Mouse (Mus musculus): ENCODE data around the gene Med26.

Med26 gene

GRCm38 (mm10) chr8:72547802-72548643 is at the start of gene Med26:
Gene Med26, minus strand, starts transcription at chr8:72548270.
- peak; percentile 99 for DNase-seq (ENCODE audit: low spot score in 2 of 2)

GRCm38 (mm10) chr8:72590198-72590597 is 42.1 kb upstream of the Med26 start:
- DNase-seq (ENCODE audit: low spot score in 2 of 2): peak; percentile 17 to 32

GRCm38 (mm10) chr8:72589286-72589685 is 41.2 kb upstream of the Med26 start:
- DNase-seq (ENCODE audit: low spot score in 2 of 2): no peak

GRCm38 (mm10) chr8:72588865-72589264 is 40.8 kb upstream of the Med26 start:
- DNase-seq (ENCODE audit: low spot score in 2 of 2): no peak

- DNase-seq (ENCODE audit: low spot score in 2 of 2): no peak
Measured at GRCm38 (mm10) chr8:72587806-72588205, 39.7 kb upstream of the Med26 start.

GRCm38 (mm10) chr8:72584390-72584789 is 36.3 kb upstream of the Med26 start:
- DNase-seq (ENCODE audit: low spot score in 2 of 2): no peak

- peak; percentile 59 to 67 for DNase-seq (ENCODE audit: low spot score in 2 of 2)
Measured at GRCm38 (mm10) chr8:72583056-72583771, 35.1 kb upstream of the Med26 start.

- no peak for DNase-seq (ENCODE audit: low spot score in 2 of 2)
Measured at GRCm38 (mm10) chr8:72579374-72579773, 31.3 kb upstream of the Med26 start.

- DNase-seq (ENCODE audit: low spot score in 2 of 2): no peak
Measured at GRCm38 (mm10) chr8:72577941-72578340, 29.9 kb upstream of the Med26 start.

GRCm38 (mm10) chr8:72577266-72577665 is 29.2 kb upstream of the Med26 start:
- no peak for DNase-seq (ENCODE audit: low spot score in 2 of 2)

- DNase-seq (ENCODE audit: low spot score in 2 of 2): no peak
Measured at GRCm38 (mm10) chr8:72575915-72576314, 27.8 kb upstream of the Med26 start.

- DNase-seq (ENCODE audit: low spot score in 2 of 2): no peak
Measured at GRCm38 (mm10) chr8:72573450-72573849, 25.4 kb upstream of the Med26 start.

GRCm38 (mm10) chr8:72572507-72572906 is 24.4 kb upstream of the Med26 start:
- no peak for DNase-seq (ENCODE audit: low spot score in 2 of 2)

- peak; percentile 50 to 56 for DNase-seq (ENCODE audit: low spot score in 2 of 2)
Measured at GRCm38 (mm10) chr8:72571611-72572473, 23.8 kb upstream of the Med26 start, which contains the start of gene Tmem38a. Gene Tmem38a, plus strand, starts transcription at chr8:72572055.

GRCm38 (mm10) chr8:72570633-72571610 is 22.9 kb upstream of the Med26 start, which contains the start of gene Smim7:
Gene Smim7, minus strand, starts transcription at chr8:72571088.
- peak; percentile 97 to 98 for DNase-seq (ENCODE audit: low spot score in 2 of 2)

GRCm38 (mm10) chr8:72565970-72566369 is 17.9 kb upstream of the Med26 start:
- no peak for DNase-seq (ENCODE audit: low spot score in 2 of 2)

- no peak for DNase-seq (ENCODE audit: low spot score in 2 of 2)
Measured at GRCm38 (mm10) chr8:72561111-72561689, 13.1 kb upstream of the Med26 start.

- DNase-seq (ENCODE audit: low spot score in 2 of 2): no peak
Measured at GRCm38 (mm10) chr8:72555770-72556169, 7.7 kb upstream of the Med26 start.

- no peak for DNase-seq (ENCODE audit: low spot score in 2 of 2)
Measured at GRCm38 (mm10) chr8:72549314-72549892, 1.3 kb upstream of the Med26 start.

Measured in spleen, postnatal 36 days (tissue).